Mouse (Mus musculus): ENCODE measurements around the gene Cdkl2. TPM values are rescaled to one million over a fixed set of nuclear protein-coding genes. Genes with fewer than 3 reads are reported as not detected.

The Cdkl2 gene
- total RNA-seq, 2 experiments from 2014 or later, result 0.68 TPM; not detected in 1

DNA sequence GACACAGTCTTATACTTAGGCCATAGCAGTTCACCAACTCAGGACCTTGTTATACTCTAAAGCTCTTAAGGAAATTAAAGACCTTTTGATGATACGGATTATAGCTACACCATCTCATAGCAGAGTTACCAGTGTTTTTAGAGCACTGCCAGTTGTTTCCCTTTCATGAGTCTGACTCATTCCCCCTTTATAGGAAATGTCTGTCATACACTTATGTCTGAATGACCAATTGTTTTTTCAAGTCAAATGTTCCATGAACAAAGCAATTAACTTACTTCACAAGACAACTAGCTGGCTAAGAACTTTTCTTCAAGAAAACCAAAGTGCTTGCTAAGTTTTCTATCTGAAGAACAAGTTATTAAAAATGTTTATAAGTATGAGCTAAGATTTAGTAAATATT is 83.7 kb downstream of the Cdkl2 start:
- ATAC-seq (replicated peaks; ENCODE audit: low FRiP score, poor library complexity, severe bottlenecking), result no peak

DNA sequence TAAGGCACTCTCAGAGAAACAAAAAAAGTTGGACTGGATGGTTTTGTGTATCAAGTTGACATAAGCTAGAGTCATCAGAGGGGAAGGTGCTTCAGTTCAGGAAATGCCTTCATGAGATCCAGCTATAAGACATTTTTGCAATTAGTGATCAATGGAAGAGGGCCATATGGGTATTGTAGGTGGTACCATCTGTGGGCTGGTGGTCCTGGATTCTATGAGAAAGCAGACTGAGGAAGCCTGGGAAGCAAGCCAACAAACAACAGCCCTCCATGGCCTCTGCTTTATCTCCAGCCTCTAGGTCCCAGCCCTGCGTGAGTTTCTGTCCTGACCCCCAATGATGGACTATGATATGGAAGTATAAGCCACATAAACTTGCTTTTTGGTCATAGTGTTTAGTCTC is 84.6 kb downstream of the Cdkl2 start:
- no peak for ATAC-seq (replicated peaks; ENCODE audit: low FRiP score, poor library complexity, severe bottlenecking)

DNA sequence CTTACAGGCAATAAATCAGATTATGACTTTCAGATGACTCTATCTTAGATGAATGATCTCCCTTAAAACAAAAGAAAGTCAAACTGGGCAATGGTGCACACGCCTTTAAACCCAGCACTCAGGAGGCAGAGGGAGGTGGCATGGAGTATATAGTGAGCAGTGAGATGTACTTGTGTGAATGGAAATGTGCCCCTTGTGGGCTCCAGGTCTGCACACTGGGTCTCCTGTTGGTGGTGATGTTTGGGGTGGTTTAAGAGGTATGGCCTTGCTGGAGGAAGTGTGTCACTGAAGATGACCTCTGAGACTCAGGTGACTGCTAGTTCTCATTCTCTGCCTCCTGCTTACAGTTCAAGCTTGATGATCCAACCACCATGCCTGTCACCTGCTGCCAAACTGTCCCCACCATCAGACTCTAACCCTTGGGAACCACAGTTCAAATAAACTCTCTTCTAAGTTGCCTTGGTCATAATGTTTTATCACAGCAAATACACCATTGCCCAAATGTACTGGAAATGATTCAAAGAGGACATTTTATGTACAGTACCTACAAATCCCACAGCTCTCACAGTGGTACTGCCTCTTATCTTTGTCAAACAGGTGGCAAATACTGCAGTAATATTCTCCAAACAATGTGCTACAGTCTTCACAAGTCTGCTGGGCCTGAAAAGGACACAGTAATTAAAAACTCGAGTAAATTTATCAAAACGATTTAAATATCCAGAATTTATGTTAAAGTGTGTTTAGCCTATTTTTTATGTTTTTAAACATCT is 86.5 kb downstream of the Cdkl2 start:
- no peak for ATAC-seq (replicated peaks; ENCODE audit: low FRiP score, poor library complexity, severe bottlenecking)

Other genes starting within 250 kb of the Cdkl2 start
- gene Rchy1, start 80.8 kb downstream of the Cdkl2 start, total RNA-seq (2015; ENCODE audit: low replicate concordance), result 23.8 and 40.7 TPM in 2 replicates
- 14.4 and 26.2 TPM in 2 replicates for gene Rchy1, start 80.8 kb downstream of the Cdkl2 start, total RNA-seq (2017; ENCODE audit: low replicate concordance)
- gene Odaph, start 56.4 kb downstream of the Cdkl2 start, total RNA-seq (2015; ENCODE audit: low replicate concordance), result not detected in 2 replicates
- not detected in 2 replicates for gene Odaph, start 56.4 kb downstream of the Cdkl2 start, total RNA-seq (2017; ENCODE audit: low replicate concordance)
- gene G3bp2, start 39.8 kb upstream of the Cdkl2 start, total RNA-seq (2015; ENCODE audit: low replicate concordance), result 33.2 and 33.8 TPM in 2 replicates
- 35.0 and 43.8 TPM in 2 replicates for gene G3bp2, start 39.8 kb upstream of the Cdkl2 start, total RNA-seq (2017; ENCODE audit: low replicate concordance)
- 19.8 and 29.9 TPM in 2 replicates for gene Uso1, start 94.1 kb upstream of the Cdkl2 start, total RNA-seq (2015; ENCODE audit: low replicate concordance)
- 20.4 and 34.8 TPM in 2 replicates for gene Uso1, start 94.1 kb upstream of the Cdkl2 start, total RNA-seq (2017; ENCODE audit: low replicate concordance)
- not detected in 2 replicates for gene U90926, start 171.5 kb upstream of the Cdkl2 start, total RNA-seq (2015; ENCODE audit: low replicate concordance)
- not detected in 2 replicates for gene U90926, start 171.5 kb upstream of the Cdkl2 start, total RNA-seq (2017; ENCODE audit: low replicate concordance)
- gene Ppef2, start 212.4 kb upstream of the Cdkl2 start, total RNA-seq (2015; ENCODE audit: low replicate concordance), result not detected in 2 replicates
- not detected in 2 replicates for gene Ppef2, start 212.4 kb upstream of the Cdkl2 start, total RNA-seq (2017; ENCODE audit: low replicate concordance)
- 10.6 and 27.2 TPM in 2 replicates for gene Naaa, start 234.3 kb upstream of the Cdkl2 start, total RNA-seq (2015; ENCODE audit: low replicate concordance)
- 9.8 and 10.4 TPM in 2 replicates for gene Naaa, start 234.3 kb upstream of the Cdkl2 start, total RNA-seq (2017; ENCODE audit: low replicate concordance)

All from erythroblast, adult 5-6 weeks (primary cell).